Mouse (Mus musculus) monocyte, adult 5-6 weeks (primary cell): ENCODE data around the gene Vmn2r99. TPM values are rescaled to one million over a fixed set of nuclear protein-coding genes. Genes with fewer than 3 reads are reported as not detected.

Experiments used
- ATAC-seq: fragments of 153-309, 156-312 bp; replicated peaks from 2 replicates; pipeline ENCODE4 v1.8.0; 2017; ENCODE audit warnings: mild to moderate bottlenecking; ENCODE audit not compliant: low TSS enrichment, insufficient number of reproducible peaks, severe bottlenecking, poor library complexity, low FRiP score
- total RNA-seq: library from RNA; stranded (forward); fragments of 200-1000, 200-491, 200-594 nt; gene quantifications from 3 replicates; pipeline ENCODE4 v1.2.3, GENCODE M21; 2017

Gene Vmn2r99
- total RNA-seq = not detected in 3 replicates

GRCm38 (mm10) chr17:19361649-19362048, at the start of gene Vmn2r99:
TSS of gene Vmn2r99 (plus strand) at chr17:19361949.
- no peak for ATAC-seq

- no peak for ATAC-seq
Observed at GRCm38 (mm10) chr17:19437623-19438022, 75.9 kb downstream of the Vmn2r99 start.

GRCm38 (mm10) chr17:19444932-19445331, 83.2 kb downstream of the Vmn2r99 start:
- ATAC-seq = no peak

Other genes with a start within 250 kb of the Vmn2r99 start
- gene Vmn2r100, start 142.8 kb downstream of the Vmn2r99 start, total RNA-seq = not detected in 3 replicates
- gene Vmn2r101, start 215.3 kb downstream of the Vmn2r99 start, total RNA-seq = not detected in 3 replicates